Mouse (Mus musculus) layer of hippocampus, postnatal 25 days (tissue): ENCODE data around the gene Mrpl58. TPM values are rescaled to one million over a fixed set of nuclear protein-coding genes. Genes with fewer than 3 reads are reported as not detected.
A peak's percentile ranks its signal among the peaks of the same experiment; 100 is the strongest.

Experiments used
- DNase-seq, 2 experiments: peaks; one replicate each; pipeline ENCODE4 v3.0.0; 2022; ENCODE audit warnings: mixed read lengths in 2 of 2, low spot score in 1 of 2; ENCODE audit errors: extremely low spot score in 1 of 2
- total RNA-seq, 2 experiments: library from RNA; stranded (reverse); gene quantifications; 2 replicates each; pipeline ENCODE4 v1.2.3; 2021

Mrpl58 gene
- total RNA-seq, 2 experiments from 2014 or later: 102 to 103 TPM

DNA sequence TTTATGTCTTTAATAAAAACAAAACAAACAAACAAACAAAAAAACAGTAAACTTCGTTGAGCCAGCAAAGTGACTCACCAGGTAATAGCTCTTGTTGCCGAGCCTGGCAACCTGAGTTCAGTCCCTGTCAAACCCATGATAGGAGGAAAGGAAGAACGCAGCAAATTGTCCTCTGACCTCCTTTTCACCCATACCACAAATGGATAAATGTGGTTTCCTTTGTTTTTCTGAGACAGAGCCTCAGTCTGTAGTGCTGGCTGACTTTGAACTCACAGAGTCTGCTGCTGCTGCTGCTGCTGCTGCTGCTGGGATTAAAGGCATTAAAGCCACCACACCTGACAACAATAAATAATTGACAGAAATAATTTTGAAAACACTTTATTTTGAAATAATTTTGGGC is 19.5 kb downstream of the Mrpl58 start:
- no peak for DNase-seq

DNA sequence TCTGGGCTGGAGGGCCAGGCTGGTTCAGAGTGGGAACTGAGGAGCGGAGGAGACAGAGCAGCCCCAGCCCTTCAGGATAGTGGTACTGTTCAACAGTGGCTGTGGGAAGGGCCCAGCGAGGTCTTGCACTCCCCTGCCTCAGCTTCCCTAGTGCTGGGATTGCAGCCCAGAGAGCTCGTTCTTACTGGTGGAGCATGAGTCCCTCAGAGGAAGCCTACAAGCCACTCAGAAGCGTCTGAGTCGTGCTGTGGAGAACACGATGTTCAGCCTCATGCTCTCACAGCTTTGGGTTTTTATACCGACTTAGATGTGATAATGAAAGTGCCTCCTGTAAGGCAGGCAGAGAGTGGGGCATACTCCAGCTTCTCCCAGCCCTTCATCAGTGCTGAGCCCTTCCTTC is 21.1 kb downstream of the Mrpl58 start:
- DNase-seq: no peak

DNA sequence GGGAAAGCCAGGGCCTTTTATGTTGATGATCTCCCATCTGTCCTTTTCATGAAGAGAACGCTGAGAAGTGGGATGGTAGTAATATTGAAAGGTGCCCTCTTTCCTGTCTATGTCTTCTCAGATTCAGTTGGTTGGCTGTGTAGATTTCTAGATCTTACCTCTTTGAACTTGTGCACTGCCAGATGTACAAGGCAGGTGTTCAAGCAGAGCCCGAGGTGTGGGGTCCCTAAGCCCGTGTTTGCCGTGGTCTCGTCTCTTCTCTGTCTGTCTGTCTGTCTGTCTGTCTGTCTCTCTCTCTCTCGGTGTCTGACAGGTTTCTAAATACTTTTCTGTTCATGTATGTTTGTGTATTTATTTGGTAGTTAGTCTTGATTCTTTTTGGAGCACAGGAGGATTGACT is 22.1 kb downstream of the Mrpl58 start:
- DNase-seq: no peak

DNA sequence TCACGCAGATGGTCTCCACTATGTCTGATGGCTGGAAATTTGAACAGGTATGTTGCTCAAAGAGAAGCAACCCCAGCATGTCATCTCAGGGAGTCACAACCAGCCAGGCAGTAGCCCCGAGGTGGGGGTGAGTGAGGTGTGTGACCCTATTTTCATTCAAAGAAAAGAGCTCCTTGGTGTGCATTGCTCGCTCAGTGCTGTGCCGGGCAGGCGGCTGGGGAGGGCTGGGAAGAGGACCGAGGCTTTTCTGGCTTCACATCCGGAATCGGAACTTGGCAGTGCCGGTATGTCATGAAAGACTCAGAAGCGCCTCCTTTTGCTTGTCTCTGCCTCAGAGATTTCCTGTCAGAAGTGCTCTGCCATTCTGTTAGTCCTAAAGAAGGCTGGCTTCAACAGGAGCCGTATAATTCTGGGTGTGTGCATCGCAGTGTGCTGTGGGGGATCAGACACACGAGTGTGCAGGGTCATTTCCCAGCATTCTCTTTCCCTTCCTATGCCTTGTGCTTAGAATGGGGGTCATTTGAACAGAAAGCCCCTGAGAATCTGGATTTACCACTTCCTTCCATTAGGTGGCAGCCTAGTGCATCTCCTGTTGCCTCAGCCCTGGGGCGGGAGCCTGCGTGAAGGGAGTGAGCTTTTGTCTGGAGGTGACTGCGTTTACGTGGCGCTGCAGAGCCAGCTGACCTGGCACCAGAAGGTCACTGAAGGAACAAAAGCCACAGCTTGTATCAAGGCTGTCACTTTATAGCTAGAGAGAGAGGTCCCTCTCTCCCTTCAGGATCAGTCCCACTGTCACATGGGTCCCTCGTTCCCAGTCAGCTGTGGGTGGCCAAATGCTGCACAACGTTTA is 24.2 kb downstream of the Mrpl58 start:
- DNase-seq: peak; percentile 43 to 55

DNA sequence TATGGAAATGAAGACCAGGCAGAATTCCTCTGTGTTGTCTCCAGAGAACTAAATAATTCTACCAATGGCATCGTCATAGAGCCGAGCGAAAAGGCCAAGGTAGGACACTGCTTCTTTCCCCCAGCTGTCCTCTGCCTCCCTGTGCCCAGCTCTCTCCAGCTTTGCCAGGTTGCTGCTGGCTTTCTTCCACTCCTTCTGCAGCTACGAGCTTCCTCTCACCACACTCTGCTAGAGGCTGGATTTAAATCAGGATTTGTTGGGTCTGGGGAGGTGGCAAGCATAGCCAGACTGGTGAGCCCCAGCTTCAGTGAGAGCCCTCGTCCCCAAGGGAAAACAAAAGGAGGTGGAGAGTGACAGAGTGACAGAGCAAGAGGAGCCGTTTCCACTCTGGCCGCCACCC is 25.8 kb downstream of the Mrpl58 start:
- no peak for DNase-seq

DNA sequence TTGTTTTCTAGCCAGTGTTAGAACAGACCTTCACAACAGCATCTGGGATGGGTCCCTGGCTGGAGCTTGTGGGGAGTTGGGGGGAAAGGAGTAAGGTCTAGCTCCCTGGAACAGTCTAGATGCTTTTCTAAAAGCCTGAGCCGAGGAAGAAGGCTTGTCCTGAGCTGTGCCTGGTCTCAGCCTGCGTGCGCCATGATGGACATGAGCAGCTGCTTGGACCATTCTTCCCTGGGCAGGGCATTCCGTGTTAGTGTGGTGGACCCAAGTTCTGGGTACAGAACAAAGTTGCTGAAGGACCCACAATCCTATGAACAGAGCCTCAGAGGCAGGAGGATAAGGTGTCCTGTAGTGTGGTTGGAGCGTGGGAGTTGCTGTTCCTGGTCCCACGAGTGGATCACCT is 27.0 kb downstream of the Mrpl58 start:
- DNase-seq: no peak

DNA sequence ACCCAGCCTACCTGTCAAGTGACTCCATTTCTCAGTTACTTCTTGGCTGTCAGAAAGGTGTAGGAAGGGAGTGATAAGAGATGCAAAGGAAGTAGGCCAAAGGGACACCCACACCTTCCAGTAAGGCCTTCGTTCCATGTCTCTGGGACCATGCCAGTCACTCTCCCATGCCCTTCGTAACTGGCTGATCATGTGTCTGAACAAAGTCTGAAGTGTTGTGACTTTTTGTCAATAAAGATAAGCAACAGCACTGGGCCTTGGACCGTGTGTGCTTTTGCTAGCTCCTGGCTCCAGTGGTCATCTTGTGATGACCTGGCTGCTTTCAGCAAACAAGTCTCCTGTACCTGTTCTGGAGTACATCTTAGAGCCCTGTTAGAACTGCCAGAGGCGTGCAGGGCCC is 29.3 kb downstream of the Mrpl58 start:
- DNase-seq: no peak

DNA sequence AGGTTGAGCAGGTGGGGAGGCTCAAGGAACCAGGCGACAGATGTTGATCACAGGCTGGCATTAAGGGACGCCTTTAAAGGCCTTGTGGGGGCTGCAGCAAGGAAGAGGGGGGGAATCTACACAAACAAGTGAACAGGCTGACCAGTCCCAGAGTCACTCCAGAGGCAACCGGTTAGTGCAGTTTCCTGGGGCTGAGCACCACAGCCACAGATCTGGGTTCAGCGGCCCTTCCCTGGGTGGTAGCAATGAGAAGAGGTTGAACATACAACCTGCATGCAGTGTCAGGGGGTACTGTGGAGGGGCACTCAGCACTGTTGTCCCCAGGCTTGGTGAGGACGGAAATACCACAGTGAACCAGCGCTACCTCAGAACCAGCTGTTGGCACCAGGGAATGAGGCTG is 29.8 kb downstream of the Mrpl58 start:
- DNase-seq: no peak

DNA sequence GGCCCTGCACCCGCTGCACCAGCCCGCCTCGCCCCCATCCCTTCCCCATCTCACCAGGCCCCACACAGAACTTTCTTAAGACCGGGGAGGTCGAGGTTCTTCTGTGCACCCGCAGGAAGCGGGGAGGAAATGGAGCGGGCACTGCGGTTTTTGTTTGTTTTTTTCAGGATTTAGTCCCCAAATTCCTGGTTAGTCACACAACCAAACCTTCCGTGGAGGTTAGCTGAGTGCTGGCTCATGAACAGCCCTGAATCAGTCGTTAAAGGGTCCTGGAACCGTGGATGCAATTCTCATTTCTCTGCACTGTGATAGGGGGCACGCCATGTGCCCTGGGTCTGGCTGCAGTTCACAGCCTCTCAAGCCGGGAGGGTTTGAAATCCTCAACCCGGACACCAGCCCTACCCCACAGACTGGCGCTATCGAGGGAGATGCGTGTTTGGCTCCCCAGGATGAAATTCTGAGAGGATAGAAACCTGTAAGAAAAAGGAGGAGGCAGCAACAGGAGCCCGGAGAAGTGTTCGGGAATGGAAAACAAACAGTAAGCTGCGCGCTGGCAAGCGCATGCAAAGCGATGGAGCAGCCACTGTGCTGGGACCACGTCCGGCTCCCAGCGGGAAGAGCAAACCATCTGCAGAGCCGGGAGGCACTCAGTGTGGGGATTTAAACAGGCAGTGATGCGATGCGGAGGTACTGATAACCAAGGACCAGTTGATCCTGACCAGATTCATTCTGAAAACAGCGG is 32.2 kb downstream of the Mrpl58 start:
- peak in 1 of 2 experiments; percentile 36 for DNase-seq

DNA sequence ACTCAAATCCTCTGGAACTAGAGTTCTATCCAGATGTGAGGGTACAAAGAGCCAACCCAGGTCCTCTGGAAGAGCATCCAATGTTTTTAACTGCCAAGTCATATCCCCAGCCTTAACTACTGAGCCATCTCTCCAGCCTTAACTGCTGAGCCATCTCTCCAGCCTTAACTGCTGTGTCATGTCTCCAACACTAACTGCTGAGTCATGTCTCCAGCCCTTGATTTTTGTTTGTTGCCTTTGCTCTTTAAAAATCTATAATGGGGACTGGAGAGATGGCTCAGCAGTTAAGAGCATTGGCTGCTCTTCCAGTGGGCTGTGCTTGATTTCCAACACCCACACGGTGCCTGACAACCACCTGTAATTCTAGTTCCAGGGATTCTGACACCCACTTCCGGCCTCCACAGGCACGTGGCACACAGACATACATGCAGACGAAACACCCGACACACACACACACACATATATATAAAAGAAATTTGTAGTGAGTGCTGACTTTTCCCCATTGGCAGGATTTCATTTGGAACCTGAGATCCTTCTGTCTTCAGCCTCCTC is 34.1 kb downstream of the Mrpl58 start:
- no peak for DNase-seq

DNA sequence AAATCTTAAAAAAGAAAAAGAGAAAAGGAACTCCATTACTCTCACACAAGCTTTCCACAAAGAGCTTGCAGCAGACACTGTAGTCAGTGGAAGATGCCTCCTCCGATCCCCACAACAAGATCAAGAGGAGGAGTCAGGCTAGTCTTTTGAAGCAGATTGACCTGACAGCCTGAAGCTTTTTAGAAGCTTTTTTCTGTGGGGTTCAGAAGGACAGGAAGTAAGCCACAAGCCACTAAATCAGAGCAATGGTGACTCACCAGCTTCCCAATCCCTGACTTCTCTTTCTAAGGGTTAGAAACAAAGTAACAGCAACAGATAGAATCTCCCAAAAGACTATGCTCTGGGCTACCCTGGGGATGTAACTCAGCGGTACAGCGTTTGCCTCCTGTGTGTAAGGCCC is 35.8 kb downstream of the Mrpl58 start:
- no peak for DNase-seq

DNA sequence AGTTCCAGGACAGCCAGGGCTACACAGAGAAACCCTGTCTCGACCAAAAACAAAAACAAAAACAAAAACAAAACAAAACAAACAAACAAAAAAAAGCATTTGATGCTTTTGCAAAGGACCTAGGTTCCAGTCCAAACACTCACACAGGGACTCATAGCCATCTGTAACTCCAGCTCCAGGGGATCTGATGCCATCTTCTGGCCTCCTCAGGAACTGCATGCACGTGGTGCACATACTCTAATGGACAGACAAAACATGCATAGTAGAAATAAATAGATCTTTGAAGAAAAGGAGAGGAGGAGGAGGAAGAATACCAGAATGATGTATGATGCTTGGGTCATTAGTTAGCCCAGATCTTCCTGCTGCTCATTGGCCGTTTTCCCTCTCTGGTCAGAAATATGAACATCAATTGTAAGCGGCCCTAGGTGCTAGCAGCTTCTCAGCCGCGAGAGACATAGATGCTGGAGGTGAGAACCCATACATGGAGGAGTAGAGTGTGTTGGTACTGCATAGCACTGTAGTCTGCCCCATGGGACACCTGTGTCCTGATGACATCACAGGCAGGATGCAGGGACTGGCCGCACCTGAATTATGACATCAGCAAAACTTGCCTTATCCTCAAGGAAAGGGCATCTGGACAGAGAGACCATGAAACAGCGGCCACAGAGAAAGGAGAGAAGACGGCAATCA is 36.5 kb downstream of the Mrpl58 start, which contains the start of gene Trim80:
Trim80 (plus strand) TSS at position 640 of the 690 bp plus-strand sequence.
- no peak for DNase-seq

DNA sequence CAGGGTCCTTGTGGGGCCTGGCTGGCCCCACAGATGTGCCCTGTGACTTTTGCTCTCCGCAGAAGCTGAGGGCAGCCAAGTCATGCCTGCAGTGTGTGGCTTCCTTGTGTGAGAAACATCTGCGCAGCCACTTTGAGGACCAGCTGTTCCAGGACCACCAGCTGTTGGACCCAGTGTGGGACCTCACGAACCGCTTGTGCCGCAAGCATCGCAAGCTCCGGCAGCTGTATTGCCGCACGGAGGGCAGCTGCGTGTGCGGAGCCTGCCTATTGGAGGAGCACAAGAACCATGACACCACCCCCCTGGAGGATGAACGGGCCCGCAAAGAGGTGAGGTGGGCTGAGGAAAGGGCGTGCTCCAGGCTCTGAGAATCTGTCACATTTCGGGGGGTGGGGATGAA is 37.9 kb downstream of the Mrpl58 start:
- no peak for DNase-seq

DNA sequence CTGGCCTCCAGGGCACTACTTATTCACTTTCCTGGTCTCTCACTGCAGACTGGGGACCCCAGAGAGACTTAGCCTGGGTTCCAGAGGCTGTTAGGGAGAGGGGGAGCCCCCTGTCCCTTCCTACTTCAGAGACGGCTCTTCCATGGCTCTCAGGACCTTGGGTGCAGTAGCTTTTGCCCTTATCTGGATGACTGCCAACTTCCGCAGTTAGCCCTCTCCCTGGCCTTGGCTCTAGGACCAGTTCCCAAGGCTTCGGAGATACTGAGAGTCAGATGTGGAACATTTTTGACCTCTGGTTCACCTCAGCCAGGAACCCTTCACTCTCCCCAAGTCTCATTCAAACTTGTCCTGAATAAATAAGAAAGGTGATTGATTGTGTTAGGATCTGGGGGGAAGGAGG is 43.4 kb downstream of the Mrpl58 start:
- no peak for DNase-seq

DNA sequence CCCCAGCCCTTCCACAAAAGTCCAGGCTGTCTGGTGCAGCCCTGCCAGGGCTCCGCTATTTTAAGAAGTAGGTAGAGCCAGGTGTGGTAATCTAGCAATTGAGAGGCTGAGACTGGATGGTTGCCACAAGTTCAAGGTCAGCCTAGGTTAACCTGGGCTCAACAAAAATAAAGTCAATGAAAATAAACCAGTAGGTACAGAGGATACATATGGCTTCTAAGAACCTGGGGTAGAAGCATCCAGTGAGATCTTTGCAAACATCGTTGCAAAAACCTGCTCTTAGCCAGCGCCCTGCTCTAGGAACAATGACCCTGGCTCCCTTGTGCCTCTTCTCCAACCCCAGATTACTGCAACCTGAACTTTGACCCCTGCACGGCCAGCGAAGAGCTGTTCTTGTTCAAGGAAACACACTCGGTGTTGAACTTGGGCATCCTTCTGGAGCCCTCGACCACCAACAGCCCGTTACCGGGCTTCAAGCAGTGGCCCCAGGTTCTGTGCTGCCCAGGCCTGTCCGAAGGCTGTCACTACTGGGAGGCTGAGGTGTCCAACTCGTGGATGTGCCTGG is 43.9 kb downstream of the Mrpl58 start:
- DNase-seq: no peak

DNA sequence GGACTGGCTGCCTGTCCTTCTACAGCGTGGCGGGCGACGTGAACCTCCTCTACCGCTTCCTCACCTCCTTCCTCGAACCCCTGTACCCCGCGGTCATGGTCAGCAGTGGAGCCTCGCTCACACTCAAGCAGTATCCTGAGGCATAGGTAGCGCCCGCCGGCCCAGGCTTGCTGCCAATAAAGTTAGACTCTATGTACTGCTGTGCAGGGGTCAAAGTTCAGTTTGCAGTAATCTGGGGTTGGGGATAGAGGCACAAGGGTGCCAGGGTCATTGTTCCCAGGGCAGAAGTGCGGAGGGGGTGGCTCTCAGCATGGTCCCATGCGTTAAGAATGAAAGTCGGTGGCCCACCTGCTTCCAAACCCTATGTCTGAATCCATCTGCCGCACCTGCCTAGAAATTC is 44.5 kb downstream of the Mrpl58 start:
- no peak for DNase-seq

DNA sequence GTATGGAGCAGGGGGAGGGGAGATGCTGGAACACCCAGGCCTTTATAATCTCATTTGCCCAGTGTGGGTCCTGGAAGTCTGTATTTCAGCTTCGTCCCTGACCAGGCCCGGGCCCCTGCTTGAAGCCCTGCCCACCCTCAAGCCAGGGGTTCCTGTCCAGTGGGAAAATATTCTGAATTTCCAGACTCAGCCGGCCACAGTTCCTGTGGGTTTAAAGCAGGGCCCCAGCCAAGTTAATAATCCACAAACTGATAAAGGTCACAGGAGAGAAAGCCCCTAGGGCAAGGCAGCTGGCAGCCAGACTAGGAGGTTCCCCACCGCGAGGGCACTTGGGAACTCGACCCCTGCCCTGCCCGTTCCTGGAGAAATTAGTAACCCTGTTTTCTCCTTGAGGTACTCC is 45.4 kb downstream of the Mrpl58 start:
- DNase-seq: no peak

DNA sequence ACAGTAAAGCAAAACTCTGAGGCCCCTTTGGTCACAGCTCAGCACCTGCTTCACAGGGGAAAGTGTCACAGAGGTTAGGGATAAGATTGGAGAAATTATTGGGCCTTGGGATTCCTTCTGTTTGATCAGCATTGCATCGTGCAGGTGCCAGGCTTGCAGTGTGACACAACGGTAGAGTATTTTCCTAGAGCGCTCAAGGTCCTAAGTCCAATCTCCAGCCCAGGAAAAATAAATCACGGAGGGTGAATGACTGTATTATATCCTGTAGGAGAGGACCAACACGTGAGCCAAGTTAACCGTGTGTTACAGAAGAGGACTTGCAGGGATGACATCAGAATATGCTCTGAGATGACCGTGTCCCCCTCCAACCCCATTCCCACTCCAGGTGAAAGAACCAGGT is 46.6 kb downstream of the Mrpl58 start:
- no peak for DNase-seq

DNA sequence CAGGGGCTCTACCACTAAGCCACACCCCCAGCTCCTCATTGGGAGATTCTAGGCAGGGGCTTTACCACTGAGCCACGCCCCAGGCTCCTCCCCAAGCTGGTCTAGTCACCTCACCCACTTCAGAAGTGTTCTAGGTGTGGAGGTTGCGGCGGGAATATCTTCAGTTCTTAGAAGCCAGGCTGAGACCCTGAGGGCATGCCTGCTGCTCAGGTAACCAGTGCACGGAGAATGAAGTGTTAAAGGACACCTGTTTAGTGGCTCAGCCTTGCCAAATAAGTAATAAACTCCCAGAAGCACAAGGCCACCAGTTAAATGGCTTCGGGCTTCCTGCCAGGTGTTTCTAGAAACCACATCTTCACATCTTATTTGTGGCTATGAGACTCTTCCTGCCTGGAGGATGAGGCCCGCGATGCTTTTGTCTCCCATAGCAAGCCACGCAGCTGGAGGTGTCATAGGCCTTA is 48.3 kb downstream of the Mrpl58 start:
- DNase-seq: no peak

DNA sequence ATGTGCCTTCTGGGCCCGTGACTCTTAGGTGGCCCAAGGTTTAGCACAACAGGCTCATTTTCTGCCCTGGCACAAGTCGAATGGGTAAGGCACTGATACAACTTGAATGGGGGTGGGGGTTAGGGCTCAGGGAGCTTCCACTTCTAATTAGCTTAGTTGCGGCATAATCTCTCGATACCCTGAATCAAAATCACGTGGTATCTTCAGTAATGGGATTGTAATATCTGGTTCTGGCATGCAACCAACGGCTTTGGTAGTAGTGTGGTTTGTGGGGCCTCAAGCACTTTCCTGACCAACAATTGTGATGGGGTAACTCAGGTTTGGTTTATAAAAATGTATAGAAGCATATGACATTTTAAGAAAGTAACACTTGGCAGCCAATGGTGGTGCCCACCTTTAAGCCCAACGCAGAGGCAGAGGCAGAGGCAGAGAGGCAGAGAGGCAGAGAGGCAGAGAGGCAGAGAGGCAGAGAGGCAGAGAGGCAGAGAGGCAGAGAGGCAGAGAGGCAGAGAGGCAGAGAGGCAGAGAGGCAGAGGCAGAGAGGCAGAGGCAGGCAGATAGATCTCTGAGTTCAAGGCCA is 48.8 kb downstream of the Mrpl58 start:
- DNase-seq: no peak
